1 mouse cellular context compared by ENCODE assay signal in the genomic region with DNA sequence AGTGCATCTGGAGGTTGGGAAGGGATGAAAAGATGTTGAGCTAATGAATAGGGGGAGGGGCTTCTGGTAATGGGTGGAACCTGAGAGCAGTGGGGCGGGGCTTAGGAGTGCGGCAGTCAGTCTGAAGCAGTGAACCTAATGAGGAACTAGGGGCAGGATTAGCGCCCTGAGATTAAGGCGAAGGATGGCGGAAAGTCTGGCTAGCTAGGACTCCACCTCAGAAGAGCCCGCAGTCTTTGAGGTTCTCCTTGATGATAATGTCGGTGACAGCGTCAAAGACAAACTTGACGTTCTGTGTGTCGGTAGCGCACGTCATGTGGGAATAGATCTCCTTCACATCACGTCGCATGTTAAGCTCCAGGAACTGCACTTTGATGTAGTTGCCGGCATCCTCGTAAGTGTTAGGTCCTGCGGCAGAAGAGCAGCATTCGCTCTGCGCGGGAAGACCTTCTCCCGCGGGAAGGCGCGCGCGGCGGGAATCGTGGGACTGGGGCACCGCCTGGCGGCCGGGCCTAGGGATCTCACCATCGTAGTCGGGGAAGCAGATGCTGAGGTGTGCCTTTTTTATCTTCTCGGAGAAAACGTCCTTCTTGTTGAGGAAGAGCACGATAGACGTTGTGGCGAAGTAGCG.
TF ChIP-seq lines count a peak whose summit lies in the region.

No protein-coding gene starts in this region.

TF ChIP-seq in C2C12, 6 proteins besides CTCF, POLR2A, EP300 and RAD21:
- no peak for TF ChIP-seq CEBPB (IDR thresholded peaks at IDR 0.05; ENCODE audit: low read depth)
- no peak for TF ChIP-seq USF1 (IDR thresholded peaks at IDR 0.05; ENCODE audit: low read depth)
- peak; percentile 90 for TF ChIP-seq MAX (IDR thresholded peaks at IDR 0.05)
